Mouse (Mus musculus) thymus, adult 2 months (tissue): ENCODE results near the gene Rrp1. TPM values are rescaled to one million over a fixed set of nuclear protein-coding genes. Genes with fewer than 3 reads are reported as not detected.
"Not testable (repeated sequence)": the region's sequence is repeated elsewhere in the genome, so short reads cannot be mapped to it uniquely, and the experiment has no call there.

Experiments used
- DNase-seq: peaks from one replicate; pipeline ENCODE4 v3.0.0; 2021
- H3K27ac ChIP-seq: fragments of 200-500 bp; 2 replicates; pipeline ENCODE4 v1.5.1; 2012; ENCODE audit warnings: low read length, control low read depth; ENCODE audit not compliant: control insufficient read depth, insufficient read depth
- H3K27me3 ChIP-seq: fragments of 200-500 bp; 2 replicates; pipeline ENCODE4 v1.6.1; 2012; ENCODE audit warnings: mild to moderate bottlenecking, low read length, moderate library complexity, mixed read lengths; ENCODE audit not compliant: control insufficient read depth, insufficient read depth
- H3K36me3 ChIP-seq: fragments of 200-500 bp; 2 replicates; pipeline ENCODE4 v1.6.1; 2012; ENCODE audit warnings: mild to moderate bottlenecking, low read length, moderate library complexity; ENCODE audit not compliant: control insufficient read depth, insufficient read depth
- H3K4me1 ChIP-seq: fragments of 200-500 bp; replicated peaks from 2 replicates; pipeline ENCODE4 v1.6.1; 2012; ENCODE audit warnings: low read length; ENCODE audit not compliant: control insufficient read depth, insufficient read depth
- H3K4me3 ChIP-seq: fragments of 200-500 bp; 2 replicates; pipeline ENCODE4 v1.5.1; 2012; ENCODE audit warnings: mild to moderate bottlenecking, low read length, control low read depth, moderate library complexity; ENCODE audit not compliant: control insufficient read depth, insufficient read depth
- CTCF ChIP-seq: fragments of 200-500 bp; IDR thresholded peaks from 2 replicates; pipeline ENCODE4 v1.5.1; 2012; ENCODE audit warnings: mild to moderate bottlenecking, control low read depth, low read length, moderate library complexity, borderline replicate concordance; ENCODE audit not compliant: control insufficient read depth, poor library complexity, insufficient read depth; ENCODE audit errors: extremely low read depth
- POLR2A ChIP-seq: fragments of 200-500 bp; IDR thresholded peaks from 2 replicates; pipeline ENCODE4 v1.6.1; 2012; ENCODE audit warnings: mild to moderate bottlenecking, low read length, control low read depth, moderate library complexity; ENCODE audit not compliant: control insufficient read depth, poor library complexity, insufficient read depth; ENCODE audit errors: extremely low read depth
- WGBS: fragments of 180-500 bp; shearing (Covaris S2); methylation state at CpG from one replicate; pipeline ENCODE4 v1.1.7; 2018; 5-methylcytosine and 5-hydroxymethylcytosine counted together
- polyA plus RNA-seq: library from polyadenylated mRNA; depleted of rRNA; stranded (reverse); fragments of >200 nt; gene quantifications from 2 replicates; pipeline ENCODE4 v1.2.3, GENCODE M21; 2012

Rrp1 gene
- polyA plus RNA-seq, 1 experiment = 133 TPM

GRCm38 (mm10) chr10:78426117-78426735 lies 13.4 kb upstream of the Rrp1 start:
- Histone ChIP-seq H3K27ac (no peak overlapping the region), H3K36me3 (peaks cover 6% of the 10 kb centered on the region; the same call in 1 of the 2 replicates), H3K4me1 (peaks cover 14% of the 10 kb centered on the region), H3K27me3 (no peaks in the 10 kb centered on the region), H3K4me3 (peak overlapping the region; percentile 94)
- TF ChIP-seq CTCF (no peak), POLR2A (no peak)
- DNase-seq = peak; percentile 9
- WGBS = 45% methylated on average over 6 of the region's 6 CpGs

GRCm38 (mm10) chr10:78425181-78426041 lies 12.6 kb upstream of the Rrp1 start, which contains the start of gene Cstb:
Cstb (plus strand) TSS chr10:78425669.
- peaks cover 21% of the 10 kb centered on the region for H3K4me1 ChIP-seq
- H3K4me3 ChIP-seq = peak within 1 kb of the TSS; percentile 94

GRCm38 (mm10) chr10:78422614-78423013 lies 9.8 kb upstream of the Rrp1 start:
- peaks cover 26% of the 10 kb centered on the region for H3K4me1 ChIP-seq
- no peak overlapping the region for H3K4me3 ChIP-seq
- no peak overlapping the region for H3K27ac ChIP-seq
- 82% methylated on average over 3 of the region's 3 CpGs for WGBS
- TF ChIP-seq POLR2A (no peak), CTCF (no peak)
- H3K36me3 ChIP-seq = peaks cover 4% of the 10 kb centered on the region; the same call in 1 of the 2 replicates
- DNase-seq = no peak
- no peaks in the 10 kb centered on the region for H3K27me3 ChIP-seq

More at GRCm38 (mm10) chr10:78425181-78426041, 12.6 kb upstream of the Rrp1 start, which contains the start of gene Cstb:
- 2% methylated on average over 40 of the region's 40 CpGs for whole genome bisulfite sequencing
- peak; percentile 90 for DNase-seq
- TF ChIP-seq CTCF = no peak
- TF ChIP-seq POLR2A = peak; percentile 63; the same call in 1 of the 2 replicates
- Histone ChIP-seq H3K27ac (no peak within 1 kb of the TSS), H3K27me3 (no peaks in the 10 kb centered on the region), H3K36me3 (peaks cover 6% of the 10 kb centered on the region; the same call in 1 of the 2 replicates)

GRCm38 (mm10) chr10:78420929-78421328 lies 8.1 kb upstream of the Rrp1 start:
- Histone ChIP-seq H3K27me3 (no peaks in the 10 kb centered on the region), H3K27ac (peak overlapping the region; percentile 38; the same call in 1 of the 2 replicates), H3K4me1 (peaks cover 20% of the 10 kb centered on the region), H3K4me3 (no peak overlapping the region), H3K36me3 (no peaks in the 10 kb centered on the region)
- TF ChIP-seq POLR2A (no peak), CTCF (no peak)
- peak; percentile 29 for DNase-seq
- 25% methylated on average over 2 of the region's 2 CpGs for WGBS

GRCm38 (mm10) chr10:78418791-78419190 lies 5.9 kb upstream of the Rrp1 start:
- Histone ChIP-seq H3K36me3 (no peaks in the 10 kb centered on the region), H3K4me3 (no peak overlapping the region), H3K27ac (no peak overlapping the region), H3K27me3 (no peaks in the 10 kb centered on the region), H3K4me1 (peaks cover 12% of the 10 kb centered on the region)
- DNase-seq = no peak
- TF ChIP-seq POLR2A (no peak), CTCF (no peak)
- WGBS = 95% methylated on average over 2 of the region's 2 CpGs

- WGBS = 80% methylated on average over 5 of the region's 5 CpGs
- DNase-seq = no peak
- Histone ChIP-seq H3K4me1 (peaks cover 12% of the 10 kb centered on the region), H3K27me3 (no peaks in the 10 kb centered on the region), H3K27ac (no peak overlapping the region), H3K36me3 (no peaks in the 10 kb centered on the region), H3K4me3 (no peak overlapping the region)
- TF ChIP-seq CTCF (no peak), POLR2A (no peak)
Measured at GRCm38 (mm10) chr10:78417888-78418287, 5.0 kb upstream of the Rrp1 start.

GRCm38 (mm10) chr10:78414936-78415335 lies 2.1 kb upstream of the Rrp1 start:
- Histone ChIP-seq H3K36me3 (peaks cover 11% of the 10 kb centered on the region; the same call in 1 of the 2 replicates), H3K4me1 (peaks cover 12% of the 10 kb centered on the region)
- 88% methylated on average over 4 of the region's 4 CpGs for whole genome bisulfite sequencing
- not testable (repeated sequence) for H3K27me3 ChIP-seq, DNase-seq, H3K27ac ChIP-seq, H3K4me3 ChIP-seq
